9 mouse cellular contexts compared by ENCODE assay signal in the genomic region with DNA sequence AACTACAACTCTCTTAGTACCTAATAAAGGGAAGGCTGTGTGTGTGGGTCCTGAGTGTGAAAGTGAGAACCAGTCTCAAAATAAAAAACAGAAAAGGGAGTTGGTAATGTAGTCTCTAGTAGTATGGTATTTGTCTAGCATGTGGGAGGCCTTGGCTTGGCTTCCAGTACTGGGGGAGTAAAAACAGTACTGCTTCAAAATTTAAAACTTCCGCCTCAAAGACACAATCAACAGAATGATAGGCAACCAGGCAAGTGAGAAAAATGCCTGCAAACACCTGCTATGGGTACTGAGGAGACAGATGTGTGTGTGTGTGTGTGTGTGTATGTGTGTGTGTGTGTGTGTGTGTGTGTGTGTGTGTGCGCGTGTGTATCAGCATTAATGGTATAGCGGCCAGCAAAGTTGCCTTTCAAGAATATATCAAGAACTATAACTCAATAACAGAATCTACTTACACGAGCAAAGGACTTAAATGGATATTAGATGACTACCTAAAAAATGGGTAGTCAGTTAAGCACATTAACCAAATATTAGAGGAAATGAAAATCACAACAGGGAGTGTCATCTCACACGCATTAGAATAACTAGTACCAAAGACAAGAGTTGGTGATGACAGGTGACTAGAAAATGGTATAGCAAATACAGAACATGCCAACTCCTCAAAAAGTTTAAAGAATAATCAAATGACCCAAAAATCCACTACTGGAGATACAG. TPM values are rescaled to one million over a fixed set of nuclear protein-coding genes. Genes with fewer than 3 reads are reported as not detected.
DNase-seq lines count a peak whose midpoint lies in the region; ATAC-seq and TF ChIP-seq lines count a peak whose summit lies in the region.
"Had no signal": no experiment of that assay in that cellular context is flagged by ENCODE, and none has a peak within 500 bp of the region (broad histone marks: within the 10 kb centered on the region; RNA-seq: fewer than 3 reads in every experiment).

No protein-coding gene starts in this region.

- no peak for TF ChIP-seq CTCF in G1E (IDR thresholded peaks at IDR 0.05; ENCODE audit: low read depth, low read length)
- TF ChIP-seq CTCF in liver, embryonic 14.5 days (IDR thresholded peaks at IDR 0.05; ENCODE audit: low read depth) = no peak

- no peak overlapping the region for H3K4me2 ChIP-seq in hindbrain, embryonic 11.5 days (replicated peaks; ENCODE audit: low read depth, low read length)
- H3K4me2 ChIP-seq in embryonic facial prominence, embryonic 15.5 days (replicated peaks) = peak overlapping the region; percentile 65; the same call in 1 of the 2 replicates
- peak overlapping the region; percentile 88 for H3K4me2 ChIP-seq in liver, embryonic 14.5 days (ENCODE audit: low read depth)

- peaks cover 13% of the 10 kb centered on the region for H3K4me1 ChIP-seq in hindbrain, embryonic 10.5 days (replicated peaks)
- H3K4me1 ChIP-seq in hindbrain, embryonic 11.5 days (replicated peaks; ENCODE audit: control insufficient read depth, insufficient read depth, low read length) = no peaks in the 10 kb centered on the region
- peaks cover 41% of the 10 kb centered on the region for H3K4me1 ChIP-seq in G1E (ENCODE audit: insufficient read depth, low read depth, low read length)
- peaks cover 10% of the 10 kb centered on the region for H3K4me1 ChIP-seq in embryonic facial prominence, embryonic 15.5 days
- H3K4me1 ChIP-seq in liver, embryonic 14.5 days (replicated peaks; ENCODE audit: control insufficient read depth in 2 of 2, insufficient read depth in 2 of 2, low read length in 1 of 2) = peaks cover 24 to 31% of the 10 kb centered on the region in 2 experiments

- H3K9ac ChIP-seq in hindbrain, embryonic 11.5 days (ENCODE audit: low read depth, low read length) = no peak overlapping the region
- H3K9ac ChIP-seq in embryonic facial prominence, embryonic 15.5 days = no peak overlapping the region
- peak overlapping the region; percentile 91 for H3K9ac ChIP-seq in liver, embryonic 14.5 days (replicated peaks)

- 0 out of 2 replicates have a peak, but pooled peaks cover 4% of the 10 kb centered on the region for H3K36me3 ChIP-seq in hindbrain, embryonic 10.5 days
- H3K36me3 ChIP-seq in hindbrain, embryonic 11.5 days (ENCODE audit: control insufficient read depth, insufficient read depth, low read length) = no peaks in the 10 kb centered on the region
- H3K36me3 ChIP-seq in G1E (replicated peaks) = peaks cover 31% of the 10 kb centered on the region
- no peaks in the 10 kb centered on the region for H3K36me3 ChIP-seq in embryonic facial prominence, embryonic 15.5 days
- no peaks in the 10 kb centered on the region for H3K36me3 ChIP-seq in liver, embryonic 14.5 days (replicated peaks; ENCODE audit: control insufficient read depth, insufficient read depth, low read depth)

- no peaks in the 10 kb centered on the region for H3K9me3 ChIP-seq in hindbrain, embryonic 10.5 days
- H3K9me3 ChIP-seq in hindbrain, embryonic 11.5 days (ENCODE audit: control insufficient read depth, low read length) = no peaks in the 10 kb centered on the region
- no peaks in the 10 kb centered on the region for H3K9me3 ChIP-seq in G1E (replicated peaks)
- no peaks in the 10 kb centered on the region for H3K9me3 ChIP-seq in embryonic facial prominence, embryonic 15.5 days (replicated peaks)
- no peaks in the 10 kb centered on the region for H3K9me3 ChIP-seq in liver, embryonic 14.5 days (ENCODE audit: control insufficient read depth, low read length)

- WGBS in hindbrain, embryonic 10.5 days = 94% methylated on average over 6 of the region's 6 CpGs
- 97% methylated on average over 6 of the region's 6 CpGs for WGBS in hindbrain, embryonic 11.5 days
- 93% methylated on average over 6 of the region's 6 CpGs for WGBS in embryonic facial prominence, embryonic 15.5 days
- 63% methylated on average over 6 of the region's 6 CpGs for WGBS in liver, embryonic 14.5 days (ENCODE audit: insufficient replicate concordance)

- peak overlapping the region; percentile 86; the same call in 1 of the 2 replicates for H3K4me3 ChIP-seq in hindbrain, embryonic 10.5 days
- H3K4me3 ChIP-seq in hindbrain, embryonic 11.5 days (ENCODE audit: low read depth, low read length) = no peak overlapping the region
- peak overlapping the region; percentile 86 for H3K4me3 ChIP-seq in G1E (ENCODE audit: low read depth, low read length)
- H3K4me3 ChIP-seq in embryonic facial prominence, embryonic 15.5 days (replicated peaks) = peak overlapping the region; percentile 98; the same call in 1 of the 2 replicates
- peak overlapping the region in 1 of 2 experiments; percentile 87; a peak in 2 of 4 replicates for H3K4me3 ChIP-seq in liver, embryonic 14.5 days (ENCODE audit: insufficient read depth in 1 of 2, low read depth in 2 of 2, low read length in 2 of 2)

- H3K27me3 ChIP-seq in hindbrain, embryonic 10.5 days (ENCODE audit: insufficient read depth, poor library complexity, severe bottlenecking) = no peaks in the 10 kb centered on the region
- H3K27me3 ChIP-seq in hindbrain, embryonic 11.5 days (ENCODE audit: control insufficient read depth, insufficient read depth, low read length) = no peaks in the 10 kb centered on the region
- H3K27me3 ChIP-seq in G1E (ENCODE audit: insufficient read depth, low read length) = no peaks in the 10 kb centered on the region
- no peaks in the 10 kb centered on the region for H3K27me3 ChIP-seq in embryonic facial prominence, embryonic 15.5 days
- no peaks in the 10 kb centered on the region for H3K27me3 ChIP-seq in liver, embryonic 14.5 days (ENCODE audit: control insufficient read depth, insufficient read depth, low read length)

- no peak for DNase-seq in hindbrain, embryonic 10.5 days (ENCODE audit: low spot score)
- no peak for DNase-seq in hindbrain, embryonic 11.5 days (ENCODE audit: low spot score)
- no peak for DNase-seq in G1E (ENCODE audit: low spot score)
- no peak for DNase-seq in liver, embryonic 14.5 days (ENCODE audit: low read depth in 3 of 3, low spot score in 3 of 3)
- no peak for DNase-seq in thymus, postnatal 10 days (ENCODE audit: low spot score in 2 of 2)
- no peak for DNase-seq in gastrocnemius, postnatal 25 days
- DNase-seq in kidney, adult 11 months = no peak
- DNase-seq: gastrocnemius, postnatal 36 days had no signal

- TF ChIP-seq EP300 in liver, embryonic 14.5 days (IDR thresholded peaks at IDR 0.05; ENCODE audit: low read depth) = no peak

- no peak overlapping the region for H3K27ac ChIP-seq in hindbrain, embryonic 10.5 days
- no peak overlapping the region for H3K27ac ChIP-seq in hindbrain, embryonic 11.5 days (ENCODE audit: low read depth, low read length)
- no peak overlapping the region for H3K27ac ChIP-seq in embryonic facial prominence, embryonic 15.5 days (replicated peaks)
- peak overlapping the region; percentile 96 for H3K27ac ChIP-seq in liver, embryonic 14.5 days

- no peak for ATAC-seq in hindbrain, embryonic 11.5 days (ENCODE audit: low FRiP score)
- ATAC-seq in G1E (ENCODE audit: extremely low read depth, insufficient number of reproducible peaks, low FRiP score, poor library complexity, severe bottlenecking) = no peak
- ATAC-seq in embryonic facial prominence, embryonic 15.5 days (ENCODE audit: insufficient number of reproducible peaks, low FRiP score, low TSS enrichment, low read depth) = no peak
- no peak for ATAC-seq in liver, embryonic 14.5 days (ENCODE audit: insufficient read depth)

RNA-seq across cellular contexts. Expression of a gene that starts 1.5 kb away (rescaled TPM):
- polyA plus RNA-seq in hindbrain, embryonic 10.5 days (2016; fragmentation: Nextera tagmentation; extraction: Ambion mirVana) = 20.1 and 25.8 TPM in 2 replicates
- 24.1 and 28.1 TPM in 2 replicates for polyA plus RNA-seq in hindbrain, embryonic 11.5 days (2014; fragmentation: Nextera tagmentation; extraction: Ambion mirVana)
- 17.2 and 25.8 TPM in 2 replicates for total RNA-seq in G1E (2014; fragmentation: Nextera tagmentation)
- 26.6 and 35.2 TPM in 2 replicates for total RNA-seq in G1E (2017)
- polyA plus RNA-seq in G1E (2012) = 8.2 and 10.4 TPM in 2 replicates
- polyA plus RNA-seq in embryonic facial prominence, embryonic 15.5 days (2015; fragmentation: Nextera tagmentation; extraction: Ambion mirVana) = 16.8 and 17.2 TPM in 2 replicates
- 2.2 and 3.6 TPM in 2 replicates for polyA plus RNA-seq in liver, embryonic 14.5 days (2012; rRNA removed)
- polyA plus RNA-seq in liver, embryonic 14.5 days (2014; fragmentation: Nextera tagmentation; extraction: Ambion mirVana) = 10.4 and 12.2 TPM in 2 replicates
- 1 to 10 TPM; 5.3 to 5.7 TPM for total RNA-seq in gastrocnemius, postnatal 25 days (2021)

RNA-seq across cellular contexts. Expression of a gene that starts 25.4 kb away (rescaled TPM):
- polyA plus RNA-seq in hindbrain, embryonic 10.5 days (2016; fragmentation: Nextera tagmentation; extraction: Ambion mirVana) = 69.4 and 71.5 TPM in 2 replicates
- polyA plus RNA-seq in hindbrain, embryonic 11.5 days (2014; fragmentation: Nextera tagmentation; extraction: Ambion mirVana) = 69.3 and 69.9 TPM in 2 replicates
- total RNA-seq in G1E (2014; fragmentation: Nextera tagmentation) (73.1 and 95.1 TPM in 2 replicates), G1E (2017) (67.5 and 77.6 TPM in 2 replicates)
- 30.0 and 34.4 TPM in 2 replicates for polyA plus RNA-seq in G1E (2012)
- polyA plus RNA-seq in embryonic facial prominence, embryonic 15.5 days (2015; fragmentation: Nextera tagmentation; extraction: Ambion mirVana) = 33.8 and 37.4 TPM in 2 replicates
- 14.2 and 20.3 TPM in 2 replicates for polyA plus RNA-seq in liver, embryonic 14.5 days (2012; rRNA removed)
- 51.8 and 52.1 TPM in 2 replicates for polyA plus RNA-seq in liver, embryonic 14.5 days (2014; fragmentation: Nextera tagmentation; extraction: Ambion mirVana)
- total RNA-seq in gastrocnemius, postnatal 25 days (2021) = 10 to 100 TPM; 12.2 to 16.9 TPM
